Mouse (Mus musculus) intestine, embryonic 16.5 days (tissue): Measurements from ENCODE around the gene Rreb1. TPM values are rescaled to one million over a fixed set of nuclear protein-coding genes. Genes with fewer than 3 reads are reported as not detected.

ENCODE experiments used
- ATAC-seq: fragments of 200-750 bp; cut with Nextera tagmentation; 2 replicates; pipeline ENCODE4 v1.8.0; 2017; ENCODE audit warnings: moderate TSS enrichment, moderate library complexity
- H3K27ac ChIP-seq: fragments of 300-500 bp; sonication (generic); 2 replicates; pipeline ENCODE4 v1.5.1; 2014; ENCODE audit warnings: mild to moderate bottlenecking, low read length
- H3K27me3 ChIP-seq: fragments of 300-500 bp; sonication (generic); replicated peaks from 2 replicates; pipeline ENCODE4 v1.6.1; 2014; ENCODE audit warnings: low read length, control low read depth, mixed read lengths; ENCODE audit not compliant: control insufficient read depth, insufficient read depth
- H3K36me3 ChIP-seq: fragments of 300-500 bp; sonication (generic); 2 replicates; pipeline ENCODE4 v1.6.1; 2014; ENCODE audit warnings: low read length, control low read depth; ENCODE audit not compliant: control insufficient read depth, insufficient read depth
- H3K4me1 ChIP-seq: fragments of 300-500 bp; sonication (generic); 2 replicates; pipeline ENCODE4 v1.6.1; 2014; ENCODE audit warnings: low read length, control low read depth, mixed read lengths; ENCODE audit not compliant: control insufficient read depth, insufficient read depth
- H3K4me2 ChIP-seq: fragments of 300-500 bp; sonication (generic); 2 replicates; pipeline ENCODE4 v1.6.1; 2014; ENCODE audit warnings: low read depth, low read length, control low read depth
- H3K4me3 ChIP-seq: fragments of 300-500 bp; sonication (generic); 2 replicates; pipeline ENCODE4 v1.5.1; 2014; ENCODE audit warnings: mild to moderate bottlenecking, low read length
- H3K9ac ChIP-seq: fragments of 300-500 bp; sonication (generic); 2 replicates; pipeline ENCODE4 v1.6.1; 2014; ENCODE audit warnings: low read depth, low read length
- H3K9me3 ChIP-seq: fragments of 300-500 bp; sonication (generic); 2 replicates; pipeline ENCODE4 v1.6.1; 2016; ENCODE audit warnings: low read length, control low read depth; ENCODE audit not compliant: control insufficient read depth
- WGBS: fragments of 180-500 bp; shearing (Covaris S2); extraction: QIAGEN DNeasy Blood & Tissue Kit; methylation state at CpG from one replicate; pipeline ENCODE4 v1.1.7; 2014; 5-methylcytosine and 5-hydroxymethylcytosine counted together
- polyA plus RNA-seq: library from polyadenylated mRNA; unstranded; fragments of >200 nt; fragmentation: Nextera tagmentation; extraction: Ambion mirVana; gene quantifications from 2 replicates; pipeline ENCODE4 v1.2.1, GENCODE M21; 2015

The Rreb1 gene
- polyA plus RNA-seq, 1 experiment from 2014 or later = 13.7 TPM

GRCm38 (mm10) chr13:37824331-37824920 lies 46.2 kb downstream of the Rreb1 start:
- no peak overlapping the region for H3K4me3 ChIP-seq
- no peaks in the 10 kb centered on the region for H3K9me3 ChIP-seq
- no peaks in the 10 kb centered on the region for H3K27me3 ChIP-seq
- H3K4me2 ChIP-seq = peak overlapping the region; percentile 97; the same call in 1 of the 2 replicates
- peaks cover 29% of the 10 kb centered on the region for H3K4me1 ChIP-seq
- 44% methylated on average over 4 of the region's 4 CpGs for WGBS
- no peaks in the 10 kb centered on the region for H3K36me3 ChIP-seq
- peak; percentile 18; the same call in 1 of the 2 replicates for ATAC-seq
- peak overlapping the region; percentile 95; the same call in 1 of the 2 replicates for H3K9ac ChIP-seq
- peak overlapping the region; percentile 96 for H3K27ac ChIP-seq

GRCm38 (mm10) chr13:37824956-37825645 lies 46.9 kb downstream of the Rreb1 start:
- Histone ChIP-seq H3K36me3 (no peaks in the 10 kb centered on the region), H3K9ac (peak overlapping the region; percentile 95), H3K4me3 (peak overlapping the region; percentile 91), H3K4me1 (peaks cover 29% of the 10 kb centered on the region), H3K9me3 (no peaks in the 10 kb centered on the region), H3K27me3 (no peaks in the 10 kb centered on the region), H3K4me2 (peak overlapping the region; percentile 97), H3K27ac (peak overlapping the region; percentile 96)
- WGBS = 6% methylated on average over 27 of the region's 27 CpGs
- ATAC-seq = peak; percentile 34

- peak; percentile 64 for ATAC-seq
- H3K4me1 ChIP-seq = peaks cover 35% of the 10 kb centered on the region
- peak overlapping the region; percentile 97 for H3K4me2 ChIP-seq
- peak overlapping the region; percentile 96 for H3K27ac ChIP-seq
- peak overlapping the region; percentile 95 for H3K9ac ChIP-seq
- H3K36me3 ChIP-seq = no peaks in the 10 kb centered on the region
- no peaks in the 10 kb centered on the region for H3K27me3 ChIP-seq
- H3K4me3 ChIP-seq = peak overlapping the region; percentile 91
- H3K9me3 ChIP-seq = no peaks in the 10 kb centered on the region
- under 1% methylated on average over 43 of the region's 43 CpGs for WGBS
These were observed 47.6 kb downstream of the Rreb1 start for GRCm38 (mm10) chr13:37825646-37826280.

- Histone ChIP-seq H3K27me3 (no peaks in the 10 kb centered on the region), H3K4me3 (peak overlapping the region; percentile 91), H3K9ac (peak overlapping the region; percentile 95), H3K4me2 (peak overlapping the region; percentile 97), H3K36me3 (no peaks in the 10 kb centered on the region), H3K4me1 (peaks cover 36% of the 10 kb centered on the region), H3K27ac (peak overlapping the region; percentile 96), H3K9me3 (no peaks in the 10 kb centered on the region)
- peak; percentile 39 for ATAC-seq
- under 1% methylated on average over 64 of the region's 65 CpGs for whole genome bisulfite sequencing
These were observed 48.2 kb downstream of the Rreb1 start for GRCm38 (mm10) chr13:37826281-37826993.

GRCm38 (mm10) chr13:37826994-37827262 lies 48.7 kb downstream of the Rreb1 start:
- Histone ChIP-seq H3K4me2 (peak overlapping the region; percentile 97), H3K4me3 (peak overlapping the region; percentile 91), H3K27me3 (no peaks in the 10 kb centered on the region), H3K36me3 (no peaks in the 10 kb centered on the region), H3K9ac (peak overlapping the region; percentile 95), H3K9me3 (no peaks in the 10 kb centered on the region), H3K27ac (peak overlapping the region; percentile 96), H3K4me1 (peaks cover 38% of the 10 kb centered on the region)
- WGBS = 0% methylated on average over 35 of the region's 36 CpGs
- ATAC-seq = peak; percentile 28

GRCm38 (mm10) chr13:37827263-37827995 lies 49.2 kb downstream of the Rreb1 start:
- Histone ChIP-seq H3K36me3 (no peaks in the 10 kb centered on the region), H3K4me1 (peaks cover 43% of the 10 kb centered on the region), H3K4me3 (peak overlapping the region; percentile 91), H3K9me3 (no peaks in the 10 kb centered on the region), H3K27me3 (no peaks in the 10 kb centered on the region), H3K9ac (peak overlapping the region; percentile 95), H3K27ac (peak overlapping the region; percentile 96), H3K4me2 (peak overlapping the region; percentile 97)
- ATAC-seq = peak; percentile 57
- WGBS = under 1% methylated on average over 69 of the region's 69 CpGs

GRCm38 (mm10) chr13:37827996-37828579 lies 49.9 kb downstream of the Rreb1 start:
- H3K4me1 ChIP-seq = peaks cover 49% of the 10 kb centered on the region
- no peaks in the 10 kb centered on the region for H3K9me3 ChIP-seq
- peak overlapping the region; percentile 97 for H3K4me2 ChIP-seq
- peak overlapping the region; percentile 91 for H3K4me3 ChIP-seq
- ATAC-seq = no peak
- 12% methylated on average over 13 of the region's 13 CpGs for WGBS
- H3K9ac ChIP-seq = peak overlapping the region; percentile 95
- peak overlapping the region; percentile 96 for H3K27ac ChIP-seq
- H3K27me3 ChIP-seq = no peaks in the 10 kb centered on the region
- H3K36me3 ChIP-seq = no peaks in the 10 kb centered on the region

GRCm38 (mm10) chr13:37828928-37829327 lies 50.7 kb downstream of the Rreb1 start:
- peaks cover 58% of the 10 kb centered on the region for H3K4me1 ChIP-seq
- no peak overlapping the region for H3K9ac ChIP-seq
- no peaks in the 10 kb centered on the region for H3K9me3 ChIP-seq
- H3K36me3 ChIP-seq = no peaks in the 10 kb centered on the region
- no peak overlapping the region for H3K4me3 ChIP-seq
- 37% methylated on average over 6 of the region's 6 CpGs for WGBS
- peak overlapping the region; percentile 17 for H3K4me2 ChIP-seq
- ATAC-seq = no peak
- no peak overlapping the region for H3K27ac ChIP-seq
- no peaks in the 10 kb centered on the region for H3K27me3 ChIP-seq
